Mouse (Mus musculus): ENCODE results near the gene Lsm11. TPM values are rescaled to one million over a fixed set of nuclear protein-coding genes. Genes with fewer than 3 reads are reported as not detected.

The Lsm11 gene
- polyA plus RNA-seq, 1 experiment from 2014 or later: 15.8 TPM

Other genes starting within 250 kb of the Lsm11 start
- gene Clint1, start 92.9 kb downstream of the Lsm11 start, polyA plus RNA-seq (2015; fragmentation: Nextera tagmentation; extraction: Ambion mirVana): 48.1 and 48.9 TPM in 2 replicates
- gene Thg1l, start 10.6 kb upstream of the Lsm11 start, polyA plus RNA-seq (2015; fragmentation: Nextera tagmentation; extraction: Ambion mirVana): 10.4 and 12.0 TPM in 2 replicates
- gene Sox30, start 35.4 kb upstream of the Lsm11 start, polyA plus RNA-seq (2015; fragmentation: Nextera tagmentation; extraction: Ambion mirVana): 0.10 and 0.17 TPM in 2 replicates
- 5.0 and 7.9 TPM in 2 replicates for gene Gm12166, start 107.4 kb upstream of the Lsm11 start, polyA plus RNA-seq (2015; fragmentation: Nextera tagmentation; extraction: Ambion mirVana)
- 13.2 and 14.9 TPM in 2 replicates for gene Adam19, start 111.1 kb upstream of the Lsm11 start, polyA plus RNA-seq (2015; fragmentation: Nextera tagmentation; extraction: Ambion mirVana)
- 0.31 and 0.62 TPM in 2 replicates for gene Nipal4, start 221.6 kb upstream of the Lsm11 start, polyA plus RNA-seq (2015; fragmentation: Nextera tagmentation; extraction: Ambion mirVana)

All from hindbrain, embryonic 13.5 days (tissue).